Mouse (Mus musculus): Measurements from ENCODE around the gene Taar2. TPM values are rescaled to one million over a fixed set of nuclear protein-coding genes. Genes with fewer than 3 reads are reported as not detected.

Gene Taar2
- total RNA-seq, 4 experiments from 2014 or later, result not detected

DNA sequence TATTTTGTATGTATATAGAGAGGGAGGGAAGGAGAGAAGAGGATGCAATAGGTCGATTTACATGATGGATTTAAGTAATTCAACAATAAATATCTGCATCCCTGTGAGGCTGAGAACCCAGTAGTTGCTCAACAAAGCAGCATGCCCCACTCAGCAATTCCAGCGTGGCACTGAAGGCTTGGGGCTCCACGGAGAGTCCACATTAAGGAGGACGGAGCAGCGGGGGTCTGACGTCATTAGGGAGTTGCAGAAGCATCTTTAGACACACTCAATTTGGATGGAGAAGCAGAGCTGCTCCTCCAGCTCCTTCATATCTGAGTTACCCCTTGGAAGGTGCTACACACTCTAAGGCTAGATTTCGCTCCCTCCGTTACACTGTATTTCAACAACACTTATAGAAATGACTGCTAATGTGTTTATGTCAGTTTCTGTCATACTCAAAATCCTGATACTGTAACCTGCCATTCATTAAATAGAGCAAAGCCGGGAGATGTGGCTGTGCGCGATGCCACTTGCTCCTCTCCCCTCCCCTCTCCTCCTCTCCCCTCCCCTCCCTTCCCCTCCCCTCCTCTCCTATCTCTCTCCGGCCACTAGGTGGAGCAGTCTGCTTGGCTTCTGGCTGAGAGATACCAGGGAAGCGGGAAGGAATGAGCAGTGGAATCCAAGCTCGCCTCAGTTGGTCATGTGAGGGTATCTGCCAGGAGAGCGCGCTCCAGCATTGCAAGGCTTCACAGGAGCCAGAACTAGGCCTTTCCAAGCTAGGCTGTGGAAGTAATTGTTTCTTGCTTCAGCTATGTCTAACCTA, 40.7 kb downstream of the Taar2 start:
- peak in 1 of 2 experiments; percentile 16 for DNase-seq (ENCODE audit: low spot score in 2 of 2)

DNA sequence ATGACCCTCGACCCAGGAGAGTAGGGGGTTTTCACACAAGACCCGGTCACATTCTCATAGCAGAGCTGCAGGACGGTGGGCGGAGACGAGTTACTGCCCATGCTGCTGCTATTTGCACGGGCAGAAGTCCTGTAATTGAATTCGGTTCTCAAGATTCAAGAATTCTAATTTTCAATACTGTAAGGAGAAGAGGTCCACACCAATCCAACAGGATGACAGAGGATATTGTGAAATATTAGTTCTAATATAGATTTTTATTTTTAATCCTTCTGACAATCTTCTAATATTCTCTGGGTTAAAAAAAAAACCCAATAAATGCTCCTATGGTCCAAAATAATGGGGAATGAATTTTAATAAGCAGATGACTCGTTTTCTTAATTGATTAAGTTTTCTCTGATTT, 47.2 kb downstream of the Taar2 start, which contains the start of gene Taar6:
Gene Taar6, minus strand, starts transcription at position 101 of the 400 bp plus-strand sequence.
- no peak for DNase-seq (ENCODE audit: low spot score in 2 of 2)

DNA sequence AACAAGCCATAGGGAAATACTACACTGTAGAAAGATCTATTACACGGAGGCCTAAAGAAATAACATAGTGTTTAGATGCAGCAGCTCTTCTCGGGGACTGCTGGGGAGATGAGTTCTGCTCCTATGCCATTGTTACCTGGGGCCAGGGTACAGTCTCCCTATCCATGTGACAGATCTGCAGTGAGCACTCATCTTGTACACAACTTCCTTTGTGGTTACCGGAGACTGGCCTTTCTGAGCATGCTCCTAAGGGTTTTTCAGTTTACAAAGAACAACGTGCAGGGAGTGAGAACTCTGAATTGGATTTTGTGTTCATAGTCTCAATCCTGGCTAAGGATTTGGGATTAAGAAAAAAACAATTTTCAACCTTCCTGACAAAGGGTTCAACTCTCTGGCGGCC, 48.0 kb downstream of the Taar2 start:
- no peak for DNase-seq (ENCODE audit: low spot score in 2 of 2)

Other genes with a start within 250 kb of the Taar2 start
- gene Rps12, start 151.3 kb upstream of the Taar2 start, total RNA-seq (2022), result 100 to 1,000 TPM; 127 to 219 (median 169) TPM
- 1 to 10 TPM; 4.6 to 8.3 (median 6.0) TPM for gene Slc18b1, start 141.6 kb upstream of the Taar2 start, total RNA-seq (2022)
- gene Vnn3, start 87.1 kb upstream of the Taar2 start, total RNA-seq (2022), result under 1 TPM in 2 of 4 experiments, not detected in 2; 0.17 to 0.21 TPM
- under 1 TPM in 2 of 4 experiments, not detected in 2; 0.13 to 0.35 TPM for gene Vnn1, start 43.9 kb upstream of the Taar2 start, total RNA-seq (2022)
- gene Taar1, start 18.2 kb upstream of the Taar2 start, total RNA-seq (2022), result not detected
- gene Taar3, start 11.0 kb downstream of the Taar2 start, total RNA-seq (2022), result not detected
- not detected for gene Taar4, start 21.9 kb downstream of the Taar2 start, total RNA-seq (2022)
- not detected for gene Taar5, start 32.1 kb downstream of the Taar2 start, total RNA-seq (2022)
- not detected for gene Taar6, start 47.1 kb downstream of the Taar2 start, total RNA-seq (2022)
- gene Taar7a, start 54.9 kb downstream of the Taar2 start, total RNA-seq (2022), result not detected
- not detected for gene Taar7b, start 61.4 kb downstream of the Taar2 start, total RNA-seq (2022)
- not detected for gene Taar7d, start 88.7 kb downstream of the Taar2 start, total RNA-seq (2022)
- gene Taar7e, start 99.0 kb downstream of the Taar2 start, total RNA-seq (2022), result not detected
- not detected for gene Taar7f, start 110.9 kb downstream of the Taar2 start, total RNA-seq (2022)
- gene Taar8a, start 137.9 kb downstream of the Taar2 start, total RNA-seq (2022), result not detected
- not detected for gene Taar8b, start 153.7 kb downstream of the Taar2 start, total RNA-seq (2022)
- gene Taar8c, start 163.3 kb downstream of the Taar2 start, total RNA-seq (2022), result not detected
- gene Taar9, start 171.0 kb downstream of the Taar2 start, total RNA-seq (2022), result not detected
- 10 to 100 TPM; 22.1 to 28.8 (median 24.4) TPM for gene Stx7, start 210.7 kb downstream of the Taar2 start, total RNA-seq (2022)